Mouse (Mus musculus): Measurements from ENCODE around the gene Sdk1.

The Sdk1 gene

GRCm38 (mm10) chr5:142240288-142240687 lies 999.0 kb downstream of the Sdk1 start:
- DNase-seq (ENCODE audit: low read depth, low spot score), result peak; percentile 68

GRCm38 (mm10) chr5:142242597-142242996 lies 1001.3 kb downstream of the Sdk1 start:
- no peak for DNase-seq (ENCODE audit: low read depth, low spot score)

DNA sequence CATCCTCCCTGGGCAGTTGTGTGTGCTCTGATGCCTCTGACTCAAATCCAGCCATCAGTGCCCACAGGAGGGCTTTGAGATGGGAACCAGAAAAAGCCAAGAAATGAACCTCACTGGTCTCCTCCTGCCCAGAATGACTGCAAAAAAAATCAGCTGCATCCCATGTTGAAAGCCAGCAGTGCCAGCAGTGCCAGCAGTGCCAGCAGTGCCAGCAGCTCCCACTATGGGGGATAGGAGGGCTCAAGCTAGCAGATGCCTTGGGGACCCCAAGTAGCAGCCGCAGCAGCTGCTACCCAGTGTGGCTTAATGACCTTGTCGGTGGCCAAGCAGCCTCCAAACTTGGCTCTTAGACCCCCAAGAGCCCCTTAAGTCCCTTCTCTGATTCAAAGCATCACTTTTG lies 1001.8 kb downstream of the Sdk1 start:
- DNase-seq (ENCODE audit: low read depth, low spot score), result no peak

- DNase-seq (ENCODE audit: low read depth, low spot score), result no peak
Observed at GRCm38 (mm10) chr5:142256231-142256630, 1014.9 kb downstream of the Sdk1 start.

DNA sequence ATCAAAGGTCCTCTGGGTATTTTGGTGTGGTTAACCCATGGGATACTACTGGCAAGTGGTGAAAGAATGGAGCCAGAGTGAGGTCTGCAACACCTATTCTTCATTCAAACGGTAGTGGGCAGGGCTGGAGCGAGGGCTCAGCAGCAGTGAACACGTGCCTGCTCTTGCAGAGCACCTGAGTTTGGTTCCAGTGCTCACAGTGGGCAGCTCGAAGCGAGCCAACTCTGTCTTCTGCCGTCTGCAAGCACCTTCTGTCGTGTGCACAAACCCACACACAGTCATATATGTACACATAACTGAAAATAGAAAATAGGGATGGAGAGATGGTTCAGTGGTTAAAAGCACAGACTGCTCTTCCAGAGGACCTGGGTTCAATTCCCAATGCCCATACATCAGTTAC lies 1017.4 kb downstream of the Sdk1 start:
- DNase-seq (ENCODE audit: low read depth, low spot score), result no peak

DNA sequence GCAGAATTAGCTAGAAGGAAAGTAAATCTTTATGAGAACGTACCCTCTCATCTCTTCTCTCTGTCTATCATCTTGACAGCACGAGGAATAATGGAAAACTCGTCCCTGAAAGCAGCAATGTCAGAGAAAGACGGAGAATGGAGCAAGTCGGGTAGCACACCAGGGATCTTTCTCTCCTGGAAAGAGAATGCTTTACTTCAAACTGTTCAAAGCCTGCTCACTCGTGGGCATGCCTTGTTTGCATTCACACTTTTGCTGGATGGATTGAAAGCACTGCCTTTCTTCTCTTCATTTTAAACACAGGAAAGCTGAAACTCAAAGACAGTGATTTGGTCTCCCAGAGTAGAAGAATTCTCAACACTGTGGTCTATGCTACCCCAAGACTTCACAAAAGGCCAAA lies 1020.8 kb downstream of the Sdk1 start:
- DNase-seq (ENCODE audit: low read depth, low spot score), result no peak

Data from R1 (cell line).